ENCODE assay signal across 14 mouse cellular contexts in genomic region chr13:42093268-42094042, GRCm38 (mm10). TPM values are rescaled to one million over a fixed set of nuclear protein-coding genes. Genes with fewer than 3 reads are reported as not detected.
A peak's percentile ranks its signal among the peaks of the same experiment; 100 is the strongest.
DNase-seq lines count a peak whose midpoint lies in the region; ATAC-seq and TF ChIP-seq lines count a peak whose summit lies in the region.
"Had no signal": no experiment of that assay in that cellular context is flagged by ENCODE, and none has a peak within 500 bp of the region (broad histone marks: within the 10 kb centered on the region; RNA-seq: fewer than 3 reads in every experiment).

No protein-coding gene starts in this region.

- no peak overlapping the region for H3K9ac ChIP-seq in midbrain, embryonic 11.5 days (ENCODE audit: low read length)
- H3K9ac ChIP-seq in liver, embryonic 14.5 days (replicated peaks), result peak overlapping the region; percentile 27; the same call in 1 of the 2 replicates
- H3K9ac ChIP-seq in kidney, embryonic 14.5 days (ENCODE audit: low read depth, low read length), result no peak overlapping the region
- H3K9ac ChIP-seq: embryonic facial prominence, embryonic 15.5 days; stomach, embryonic 15.5 days had no signal

- no peak for TF ChIP-seq CTCF in liver, embryonic 14.5 days (IDR thresholded peaks at IDR 0.05; ENCODE audit: low read depth)

- peaks cover 4% of the 10 kb centered on the region for H3K4me1 ChIP-seq in midbrain, embryonic 11.5 days (ENCODE audit: control insufficient read depth, insufficient read depth, low read length)
- H3K4me1 ChIP-seq in midbrain, embryonic 10.5 days, result peaks cover 19% of the 10 kb centered on the region
- H3K4me1 ChIP-seq in liver, embryonic 14.5 days (replicated peaks; ENCODE audit: control insufficient read depth in 2 of 2, insufficient read depth in 2 of 2, low read length in 1 of 2), result peaks cover 3 to 21% of the 10 kb centered on the region in 2 experiments; a peak in 3 of 4 replicates
- H3K4me1 ChIP-seq in kidney, embryonic 14.5 days (ENCODE audit: control insufficient read depth, insufficient read depth, low read length), result peaks cover 13% of the 10 kb centered on the region

- H3K27me3 ChIP-seq in midbrain, embryonic 11.5 days (ENCODE audit: control insufficient read depth, insufficient read depth, low read length), result no peaks in the 10 kb centered on the region
- H3K27me3 ChIP-seq in midbrain, embryonic 10.5 days (ENCODE audit: low read depth, poor library complexity, severe bottlenecking), result no peaks in the 10 kb centered on the region
- no peaks in the 10 kb centered on the region for H3K27me3 ChIP-seq in liver, embryonic 14.5 days (ENCODE audit: control insufficient read depth, insufficient read depth, low read length)
- H3K27me3 ChIP-seq in kidney, embryonic 14.5 days (ENCODE audit: control insufficient read depth, insufficient read depth, low read length), result no peaks in the 10 kb centered on the region
- H3K27me3 ChIP-seq: embryonic facial prominence, embryonic 15.5 days; stomach, embryonic 15.5 days had no signal

- peak; percentile 76 for TF ChIP-seq EP300 in liver, embryonic 14.5 days (IDR thresholded peaks at IDR 0.05; ENCODE audit: low read depth)

- peak; percentile 72 for DNase-seq in midbrain, embryonic 11.5 days (ENCODE audit: low spot score, missing footprints)
- DNase-seq in midbrain, embryonic 10.5 days (ENCODE audit: low spot score), result no peak
- DNase-seq in c-Kit-positive CD71-positive TER-119-negative erythroid progenitor cells, embryonic 14.5 days (ENCODE audit: low read depth), result peak; percentile 68
- DNase-seq in liver, embryonic 14.5 days (ENCODE audit: low read depth in 3 of 3, low spot score in 3 of 3), result peak; percentile 36 to 53 (median 52)
- peak; percentile 78 for DNase-seq in thymus, postnatal 14 days
- no peak for DNase-seq in adrenal gland, postnatal 25 days
- DNase-seq in adrenal gland, adult 8-10 months, result no peak
- DNase-seq: cerebellum, adult 9-10 months; lung, postnatal 10 days had no signal

- H3K9me3 ChIP-seq in midbrain, embryonic 11.5 days (ENCODE audit: control insufficient read depth, low read length), result no peaks in the 10 kb centered on the region; the same call in 1 of the 2 replicates
- H3K9me3 ChIP-seq in midbrain, embryonic 10.5 days (replicated peaks), result peaks cover 7% of the 10 kb centered on the region; the same call in 1 of the 2 replicates
- H3K9me3 ChIP-seq in liver, embryonic 14.5 days (ENCODE audit: control insufficient read depth, low read length), result no peaks in the 10 kb centered on the region
- no peaks in the 10 kb centered on the region for H3K9me3 ChIP-seq in kidney, embryonic 14.5 days (ENCODE audit: control insufficient read depth, low read length)
- H3K9me3 ChIP-seq: embryonic facial prominence, embryonic 15.5 days; stomach, embryonic 15.5 days had no signal

- H3K36me3 ChIP-seq in midbrain, embryonic 11.5 days (ENCODE audit: control insufficient read depth, insufficient read depth, low read length), result no peaks in the 10 kb centered on the region
- peaks cover 13% of the 10 kb centered on the region for H3K36me3 ChIP-seq in midbrain, embryonic 10.5 days
- no peaks in the 10 kb centered on the region for H3K36me3 ChIP-seq in liver, embryonic 14.5 days (replicated peaks; ENCODE audit: control insufficient read depth, insufficient read depth, low read depth)
- H3K36me3 ChIP-seq in kidney, embryonic 14.5 days (ENCODE audit: control insufficient read depth, insufficient read depth, low read length), result no peaks in the 10 kb centered on the region
- H3K36me3 ChIP-seq: embryonic facial prominence, embryonic 15.5 days; stomach, embryonic 15.5 days had no signal

- no peak for ATAC-seq in midbrain, embryonic 11.5 days (ENCODE audit: low FRiP score)
- ATAC-seq in liver, embryonic 14.5 days (ENCODE audit: insufficient read depth), result peak; percentile 85
- no peak for ATAC-seq in kidney, embryonic 14.5 days (ENCODE audit: low FRiP score, low TSS enrichment)

- WGBS in midbrain, embryonic 11.5 days, result 61% methylated on average over 12 of the region's 12 CpGs
- WGBS in midbrain, embryonic 10.5 days, result 72% methylated on average over 12 of the region's 12 CpGs
- 16% methylated on average over 12 of the region's 12 CpGs for WGBS in liver, embryonic 14.5 days (ENCODE audit: insufficient replicate concordance)
- WGBS in kidney, embryonic 14.5 days, result 63% methylated on average over 12 of the region's 12 CpGs

- H3K4me2 ChIP-seq in midbrain, embryonic 11.5 days, result no peak overlapping the region
- H3K4me2 ChIP-seq in liver, embryonic 14.5 days (ENCODE audit: low read depth), result peak overlapping the region; percentile 41
- H3K4me2 ChIP-seq in kidney, embryonic 14.5 days (replicated peaks; ENCODE audit: low read depth, low read length), result no peak overlapping the region
- H3K4me2 ChIP-seq: embryonic facial prominence, embryonic 15.5 days; stomach, embryonic 15.5 days had no signal

- no peak overlapping the region for H3K4me3 ChIP-seq in midbrain, embryonic 11.5 days (ENCODE audit: low read depth, low read length)
- H3K4me3 ChIP-seq in midbrain, embryonic 10.5 days, result no peak overlapping the region
- H3K4me3 ChIP-seq in liver, embryonic 14.5 days (ENCODE audit: insufficient read depth in 1 of 2, low read depth in 2 of 2, low read length in 2 of 2), result no peak overlapping the region
- H3K4me3 ChIP-seq in kidney, embryonic 14.5 days (ENCODE audit: low read length), result no peak overlapping the region
- H3K4me3 ChIP-seq: embryonic facial prominence, embryonic 15.5 days; myocyte; stomach, embryonic 15.5 days had no signal

- H3K27ac ChIP-seq in midbrain, embryonic 11.5 days (ENCODE audit: low read depth, low read length), result no peak overlapping the region
- no peak overlapping the region; the same call in 1 of the 2 replicates for H3K27ac ChIP-seq in midbrain, embryonic 10.5 days (replicated peaks)
- H3K27ac ChIP-seq in liver, embryonic 14.5 days, result peak overlapping the region; percentile 33; the same call in 1 of the 2 replicates
- no peak overlapping the region for H3K27ac ChIP-seq in kidney, embryonic 14.5 days (ENCODE audit: low read depth, low read length)
- H3K27ac ChIP-seq: embryonic facial prominence, embryonic 15.5 days; kidney, postnatal 0 days; stomach, embryonic 15.5 days had no signal

RNA-seq across cellular contexts. Expression of gene Hivep1, which starts 41.6 kb away (rescaled TPM):
- 12.0 and 12.9 TPM in 2 replicates for polyA plus RNA-seq in midbrain, embryonic 11.5 days (2014; fragmentation: Nextera tagmentation; extraction: Ambion mirVana)
- polyA plus RNA-seq in midbrain, embryonic 10.5 days (2016; fragmentation: Nextera tagmentation; extraction: Ambion mirVana), result 7.4 and 7.8 TPM in 2 replicates
- polyA plus RNA-seq in liver, embryonic 14.5 days (2012; rRNA removed), result 2.0 and 2.4 TPM in 2 replicates
- 1.4 and 1.6 TPM in 2 replicates for polyA plus RNA-seq in liver, embryonic 14.5 days (2014; fragmentation: Nextera tagmentation; extraction: Ambion mirVana)
- 24.8 and 31.6 TPM in 2 replicates for total RNA-seq in adrenal gland, postnatal 25 days (2021)
- 14.3 and 16.1 TPM in 2 replicates for polyA plus RNA-seq in kidney, embryonic 14.5 days (2014; fragmentation: Nextera tagmentation; extraction: Ambion mirVana)
- total RNA-seq in adrenal gland, adult 8-10 months (2022), result 10 to 100 TPM; 24.7 to 30.9 (median 26.7) TPM

Comparison
In these comparisons a context has a peak if more than half of its experiments do, and no peak if none do; other contexts are left out.
1. DNase-seq: peak in midbrain, embryonic 11.5 days (single experiment), c-Kit-positive CD71-positive TER-119-negative erythroid progenitor cells, embryonic 14.5 days (single experiment), liver, embryonic 14.5 days (3 of 3) and thymus, postnatal 14 days (single experiment); none in midbrain, embryonic 10.5 days (single experiment), adrenal gland, postnatal 25 days (single experiment) and adrenal gland, adult 8-10 months (single experiment).